Mouse (Mus musculus) effector memory CD4-positive, alpha-beta T cell, adult 7 months (primary cell): ENCODE measurements around the gene Idh3a. TPM values are rescaled to one million over a fixed set of nuclear protein-coding genes. Genes with fewer than 3 reads are reported as not detected.

ENCODE experiments used
- polyA plus RNA-seq: library from polyadenylated mRNA; unstranded; fragments of 100-300 nt; shearing (Covaris generic); gene quantifications from one replicate; pipeline ENCODE4 v1.2.1, GENCODE M21; 2017

Idh3a gene
- polyA plus RNA-seq, result 101 TPM

DNA sequence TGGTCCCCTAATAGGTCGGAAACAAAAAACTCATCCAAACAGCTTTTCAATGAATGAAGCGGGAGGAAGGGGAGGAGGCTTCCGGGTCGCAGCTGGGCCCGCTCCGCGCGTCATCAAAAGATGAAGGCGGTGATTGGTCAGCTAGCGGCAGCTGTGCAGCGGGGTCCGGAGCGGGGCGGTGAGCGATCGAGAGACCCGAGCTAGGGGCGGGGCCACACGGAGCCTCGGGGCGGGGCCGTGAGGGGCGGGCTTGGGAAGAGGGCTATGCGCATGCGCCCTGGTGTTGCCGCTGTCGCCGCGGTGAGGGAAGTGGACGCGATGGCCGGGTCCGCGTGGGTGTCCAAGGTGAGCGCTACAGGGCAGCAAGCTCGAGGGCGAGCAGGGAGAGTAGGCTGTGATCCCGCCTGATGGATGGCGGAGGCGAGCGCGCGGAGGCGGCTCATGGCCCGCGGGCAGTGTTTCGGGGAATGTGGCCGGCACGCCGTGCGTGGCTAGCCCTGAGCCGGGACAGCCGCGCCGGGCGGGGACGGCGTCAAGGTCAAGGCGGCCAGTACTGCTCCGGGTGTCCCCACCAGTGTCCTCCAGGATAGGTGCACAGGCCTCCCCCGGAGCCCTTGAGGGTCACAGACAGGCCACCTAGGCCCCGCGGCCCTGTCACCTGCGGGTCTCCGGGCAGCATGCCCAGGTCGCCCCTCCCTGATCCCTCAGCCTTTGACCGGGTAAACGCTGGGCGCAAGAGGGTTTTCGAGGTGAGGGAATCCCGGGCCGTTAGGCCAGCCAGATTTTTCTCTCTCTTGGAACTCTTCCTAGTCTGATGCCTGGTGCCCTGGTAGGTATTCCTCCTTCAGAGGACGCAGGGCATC, at the start of gene Idh3a:
Gene Idh3a (plus strand): TSS at position 136 of the 863 bp plus-strand sequence.

DNA sequence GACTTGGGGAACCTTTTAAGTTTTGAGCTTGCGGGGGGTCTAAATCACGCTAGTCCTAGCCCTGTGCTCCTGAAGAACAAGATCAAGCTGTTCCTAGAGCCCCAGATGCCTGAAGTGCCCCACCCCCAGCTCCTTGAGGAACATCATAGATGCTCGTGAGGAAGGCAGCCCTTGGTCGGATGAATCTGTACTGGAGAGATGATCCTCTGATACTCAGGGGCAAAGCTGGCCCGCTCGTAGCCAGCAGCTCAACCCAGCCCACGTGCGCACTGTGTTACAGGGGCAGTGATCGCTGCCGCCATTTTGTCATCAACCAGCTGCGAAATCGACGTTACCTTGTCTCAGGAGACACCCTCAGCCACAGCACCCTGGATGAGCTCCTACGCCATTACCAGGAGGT, 47.5 kb upstream of the Idh3a start, which contains the start of gene Sh2d7:
Gene Sh2d7 (plus strand): TSS at position 301 of the 400 bp plus-strand sequence.

DNA sequence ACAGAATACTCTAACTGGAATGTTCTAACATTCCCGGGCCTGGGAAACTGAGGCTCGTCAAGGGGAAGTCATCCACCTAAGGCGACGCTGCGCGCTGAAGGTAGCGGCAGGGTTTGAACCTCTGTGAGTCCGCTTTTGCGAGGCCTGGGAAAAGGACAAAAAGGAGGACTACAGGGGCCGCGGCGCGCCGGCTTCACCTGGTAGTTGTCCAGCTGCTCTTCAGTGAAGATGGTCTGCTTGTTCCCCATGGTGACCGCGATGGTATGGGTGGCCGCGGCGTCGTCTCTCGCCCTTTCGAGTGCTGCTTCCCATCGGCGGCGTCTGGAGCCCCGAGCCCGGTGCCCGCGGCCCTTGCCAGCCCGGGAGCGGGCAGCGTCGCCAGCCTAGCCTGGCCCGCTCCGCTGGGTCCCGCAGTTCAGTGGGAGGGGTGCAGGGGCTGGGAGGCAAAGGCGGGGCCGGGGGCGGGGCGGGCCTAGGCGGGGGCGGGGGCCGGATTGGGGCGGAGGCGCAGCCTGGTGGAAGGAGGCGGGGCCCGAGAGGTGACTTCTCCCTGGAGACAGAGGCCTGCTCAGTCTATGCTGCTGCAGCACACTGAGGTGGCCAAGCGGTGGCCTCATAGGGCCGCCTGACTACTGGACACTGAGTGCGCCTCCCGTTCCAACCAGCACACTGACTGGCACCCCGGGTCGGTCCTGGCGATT, 26.2 kb upstream of the Idh3a start, which contains the start of gene Cib2:
Gene Cib2 (minus strand): TSS at position 448 of the 701 bp plus-strand sequence.

Other genes with a start within 250 kb of the Idh3a start
- 0.74 TPM for gene Dmxl2, start 84.7 kb upstream of the Idh3a start, polyA plus RNA-seq
- not detected for gene Sh2d7, start 47.4 kb upstream of the Idh3a start, polyA plus RNA-seq
- gene Cib2, start 26.1 kb upstream of the Idh3a start, polyA plus RNA-seq, result not detected
- gene Acsbg1, start 75.5 kb downstream of the Idh3a start, polyA plus RNA-seq, result 26.0 TPM
- 68.6 TPM for gene Dnaja4, start 112.5 kb downstream of the Idh3a start, polyA plus RNA-seq
- 51.2 TPM for gene Wdr61, start 148.2 kb downstream of the Idh3a start, polyA plus RNA-seq
- gene Crabp1, start 178.4 kb downstream of the Idh3a start, polyA plus RNA-seq, result not detected